Mouse (Mus musculus) thymus, postnatal 14 days (tissue): ENCODE data around the gene Ddx3x.
"Not testable (repeated sequence)": the region's sequence is repeated elsewhere in the genome, so short reads cannot be mapped to it uniquely, and the experiment has no call there.

ENCODE experiments used
- DNase-seq: peaks from one replicate; pipeline ENCODE4 v3.0.0; 2021

Ddx3x gene

GRCm38 (mm10) chrX:13280409-13281328, at the start of gene Ddx3x:
Ddx3x (plus strand) TSS chrX:13280970.
- peak; percentile 91 for DNase-seq

- no peak for DNase-seq
These were observed 49.5 kb upstream of the Ddx3x start for GRCm38 (mm10) chrX:13231243-13231642.

- DNase-seq: not testable (repeated sequence)
These were observed 47.9 kb upstream of the Ddx3x start for GRCm38 (mm10) chrX:13232834-13233233.

DNA sequence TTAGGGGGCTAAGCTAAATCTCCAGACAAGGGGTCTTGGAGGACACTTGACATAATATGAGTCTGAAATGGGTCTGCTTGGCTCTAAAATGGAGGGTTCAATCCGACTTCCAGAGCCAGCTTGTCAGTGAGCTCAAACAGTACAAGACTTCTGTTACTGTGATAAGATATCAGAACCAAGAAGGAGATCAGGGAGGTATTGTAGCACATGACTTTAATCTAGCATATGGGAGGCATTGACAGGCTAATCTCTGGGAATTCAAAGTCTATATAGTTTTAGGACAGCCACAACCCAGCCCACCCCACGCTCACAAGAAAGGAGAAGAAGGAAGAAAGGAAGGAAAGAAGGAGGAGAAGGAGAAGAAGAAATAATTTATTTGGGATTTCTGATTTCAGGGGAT, 47.1 kb upstream of the Ddx3x start:
- no peak for DNase-seq

GRCm38 (mm10) chrX:13234709-13235108, 46.1 kb upstream of the Ddx3x start:
- no peak for DNase-seq

GRCm38 (mm10) chrX:13236100-13236568, 44.6 kb upstream of the Ddx3x start:
- no peak for DNase-seq

DNA sequence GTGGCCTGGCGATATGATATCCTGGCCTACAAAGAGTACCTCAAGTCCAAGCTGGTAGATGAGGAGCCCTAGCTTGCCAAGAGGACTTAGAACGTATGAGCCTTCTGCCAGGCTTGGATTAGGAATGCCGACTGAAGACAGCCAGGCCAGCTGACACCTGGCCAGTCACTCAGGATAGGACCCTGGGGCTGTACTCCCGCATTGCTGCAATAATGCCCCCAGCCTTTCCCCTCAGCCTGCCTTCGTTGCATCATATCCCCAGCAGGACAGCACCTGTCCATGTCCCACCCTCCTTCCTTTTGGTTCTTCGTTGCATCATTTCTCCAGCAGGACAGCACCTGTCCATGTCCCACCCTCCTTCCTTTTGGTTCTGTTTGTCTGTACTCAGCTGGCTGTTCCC, 41.3 kb upstream of the Ddx3x start:
- no peak for DNase-seq

DNA sequence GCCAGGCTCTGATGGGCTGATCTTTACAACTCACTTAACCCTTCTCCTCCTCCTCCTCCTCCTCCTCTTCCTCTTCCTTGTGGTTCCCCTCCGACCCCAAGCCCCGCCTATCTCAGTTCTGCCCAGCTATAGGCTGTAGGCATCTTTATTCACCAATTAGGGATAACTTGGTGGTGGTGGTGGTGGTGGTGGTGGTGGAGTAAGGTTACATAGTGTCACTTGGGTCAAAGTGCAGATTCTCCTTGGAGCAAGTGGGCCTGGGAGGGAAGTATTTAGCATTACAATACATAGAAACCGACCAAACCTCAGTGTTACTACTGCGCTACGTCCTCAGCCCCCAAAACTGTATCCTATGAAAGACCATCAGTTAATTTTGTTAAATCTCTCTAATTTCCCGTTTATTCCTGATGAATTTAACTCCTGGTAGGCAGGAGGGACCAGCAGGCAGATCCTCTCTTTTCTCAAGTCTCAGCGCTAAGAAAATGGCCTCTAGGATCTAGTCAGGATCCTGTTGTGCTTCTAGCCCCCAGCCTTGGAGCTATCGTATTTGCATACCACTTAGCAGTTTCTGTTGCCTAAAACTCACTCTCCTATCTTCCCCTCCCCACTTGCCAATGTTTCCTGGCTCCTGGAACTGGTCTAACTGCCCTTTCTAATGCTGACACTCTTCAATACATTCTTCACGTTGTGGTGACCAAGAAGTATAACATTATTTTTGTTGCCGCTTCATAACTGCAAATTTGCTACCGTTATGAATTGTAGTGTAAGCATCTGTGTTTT, 39.9 kb upstream of the Ddx3x start:
- DNase-seq: peak; percentile 53

GRCm38 (mm10) chrX:13241426-13242319, 39.1 kb upstream of the Ddx3x start:
- peak; percentile 61 for DNase-seq

- DNase-seq: peak; percentile 89
These were observed 38.3 kb upstream of the Ddx3x start for GRCm38 (mm10) chrX:13242320-13243096.

GRCm38 (mm10) chrX:13243133-13244123, 37.3 kb upstream of the Ddx3x start:
- peak; percentile 26 for DNase-seq

GRCm38 (mm10) chrX:13244588-13244987, 36.2 kb upstream of the Ddx3x start:
- DNase-seq: no peak

- peak; percentile 29 for DNase-seq
These were observed 35.7 kb upstream of the Ddx3x start for GRCm38 (mm10) chrX:13245027-13245426.

DNA sequence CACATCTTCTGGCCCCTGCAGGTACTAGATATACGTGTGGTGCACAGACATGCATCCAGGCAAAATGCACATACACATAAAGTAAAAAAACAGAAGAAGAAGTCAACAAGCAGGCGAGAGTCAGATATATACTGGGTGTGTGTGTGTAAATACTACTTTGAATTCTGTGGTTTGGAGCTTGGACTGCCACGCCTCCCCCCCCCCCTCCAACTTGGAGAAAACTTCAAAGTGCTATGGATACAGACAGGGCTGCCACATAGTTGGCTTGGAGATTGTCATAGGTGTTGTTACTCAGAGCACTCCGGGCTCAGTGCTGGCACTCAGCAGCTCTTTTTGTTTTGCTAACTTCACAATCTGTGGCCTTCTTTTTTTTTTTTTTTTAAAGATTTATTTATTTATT, 29.1 kb upstream of the Ddx3x start:
- no peak for DNase-seq

GRCm38 (mm10) chrX:13254273-13254672, 26.5 kb upstream of the Ddx3x start:
- DNase-seq: no peak

GRCm38 (mm10) chrX:13263356-13263755, 17.4 kb upstream of the Ddx3x start:
- DNase-seq: no peak

DNA sequence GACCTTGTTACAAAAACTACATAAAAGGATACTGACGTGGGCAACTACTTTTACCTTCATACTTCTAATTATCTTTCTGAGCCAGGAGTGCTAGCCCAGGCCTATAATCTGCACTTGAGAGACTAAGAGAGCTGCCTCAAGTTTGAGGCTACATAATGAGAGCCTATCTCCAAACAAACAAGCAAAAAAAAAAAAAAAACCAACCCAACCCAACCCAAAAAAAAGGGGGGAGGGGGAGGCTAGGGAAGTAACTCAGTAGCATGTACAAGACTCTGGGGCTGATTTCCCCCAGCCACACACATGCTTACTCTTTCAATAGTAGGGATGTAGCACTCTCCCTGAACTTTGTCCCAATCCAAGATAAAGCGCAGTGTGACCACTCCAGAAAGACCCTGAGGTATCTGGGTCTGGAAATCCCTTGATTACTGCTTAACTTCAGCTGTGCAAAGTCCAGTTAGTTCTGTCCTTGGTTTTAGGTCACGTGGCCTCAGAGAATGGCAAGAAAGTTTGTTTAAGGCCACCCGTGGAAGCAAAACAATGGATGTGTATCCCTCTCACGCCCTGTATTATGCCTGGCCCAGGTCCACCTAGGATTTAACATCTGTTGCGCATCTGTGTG, 5.1 kb upstream of the Ddx3x start:
- DNase-seq: no peak

DNA sequence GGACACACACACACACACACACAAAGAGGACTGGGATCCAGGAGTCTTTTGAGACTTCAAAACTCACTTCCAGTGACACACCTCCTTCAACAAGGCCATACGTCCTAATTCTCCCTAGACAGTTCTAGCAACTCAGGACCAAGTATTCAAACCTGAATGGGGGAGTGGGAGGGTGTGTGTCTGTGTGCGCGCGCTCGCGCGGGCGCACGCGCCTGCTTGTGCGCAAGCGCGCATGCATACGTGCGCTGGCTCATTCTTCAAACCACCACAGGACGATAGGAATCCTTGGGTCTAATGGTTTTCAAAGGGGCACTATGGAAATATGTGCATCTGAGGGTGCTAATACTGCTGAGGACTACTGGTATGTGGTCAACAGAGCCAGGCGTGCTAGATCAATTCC, 1.8 kb upstream of the Ddx3x start:
- DNase-seq: no peak

- peak; percentile 33 for DNase-seq
These were observed 747 bp upstream of the Ddx3x start for GRCm38 (mm10) chrX:13280037-13280408.
